Mouse (Mus musculus): ENCODE measurements around the gene Sept7. TPM values are rescaled to one million over a fixed set of nuclear protein-coding genes. Genes with fewer than 3 reads are reported as not detected.

Sept7 gene
- total RNA-seq (2023): 95.3 and 109 TPM in 2 replicates

DNA sequence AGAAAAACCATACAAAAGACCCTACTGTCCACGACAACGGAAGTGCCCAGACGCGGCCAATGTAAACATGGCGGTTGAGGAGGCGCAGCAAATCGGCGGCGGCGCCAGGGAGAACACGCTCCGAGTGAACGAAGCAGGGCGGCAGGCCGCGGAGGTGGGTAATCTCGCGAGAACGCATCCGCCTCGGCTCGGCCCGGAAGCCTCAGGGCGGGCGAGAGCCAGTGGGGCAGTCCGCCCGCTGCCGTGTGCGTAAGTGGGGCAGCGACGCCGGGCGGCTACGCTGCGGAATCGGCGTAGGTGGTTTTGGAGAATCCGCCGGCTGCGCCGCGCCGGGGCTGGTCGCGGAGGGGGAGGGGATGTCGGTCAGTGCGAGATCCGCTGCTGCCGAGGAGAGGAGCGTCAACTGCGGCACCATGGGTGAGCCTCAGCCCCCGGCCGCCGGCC is at the start of gene Sept7:
Gene Sept7, plus strand, starts transcription at position 157 of the 444 bp plus-strand sequence.

Other genes starting within 250 kb of the Sept7 start
- not detected in 2 replicates for gene Gm10181, start 163.0 kb upstream of the Sept7 start, total RNA-seq (2023)
- gene Herpud2, start 100.6 kb upstream of the Sept7 start, total RNA-seq (2023): 71.9 and 79.6 TPM in 2 replicates
- 66.3 and 112 TPM in 2 replicates for gene Eepd1, start 229.1 kb downstream of the Sept7 start, total RNA-seq (2023)